Mouse (Mus musculus) midbrain, embryonic 14.5 days (tissue): ENCODE measurements around the gene Zfp764. TPM values are rescaled to one million over a fixed set of nuclear protein-coding genes. Genes with fewer than 3 reads are reported as not detected.

Experiments used
- ATAC-seq: fragments of 200-750 bp; cut with Nextera tagmentation; 2 replicates; pipeline ENCODE4 v1.8.0; 2017; ENCODE audit warnings: moderate number of reproducible peaks, moderate library complexity; ENCODE audit not compliant: low FRiP score, low TSS enrichment
- DNase-seq: peaks from one replicate; pipeline ENCODE4 v3.0.0-alpha.2; 2015
- H3K27ac ChIP-seq: fragments of 300-500 bp; sonication (generic); replicated peaks from 2 replicates; pipeline ENCODE4 v1.5.1; 2014; ENCODE audit warnings: mild to moderate bottlenecking, low read depth, low read length, moderate library complexity
- H3K27me3 ChIP-seq: fragments of 300-500 bp; sonication (generic); 2 replicates; pipeline ENCODE4 v1.6.1; 2014; ENCODE audit warnings: low read length, control low read depth, mixed read lengths; ENCODE audit not compliant: control insufficient read depth, insufficient read depth
- H3K36me3 ChIP-seq: fragments of 300-500 bp; sonication (generic); 2 replicates; pipeline ENCODE4 v1.6.1; 2014; ENCODE audit warnings: low read length, control low read depth; ENCODE audit not compliant: control insufficient read depth, insufficient read depth
- H3K4me1 ChIP-seq: fragments of 300-500 bp; sonication (generic); 2 replicates; pipeline ENCODE4 v1.6.1; 2014; ENCODE audit warnings: mild to moderate bottlenecking, antibody characterized with exemption, low read length, control low read depth; ENCODE audit not compliant: control insufficient read depth, insufficient read depth
- H3K4me2 ChIP-seq: fragments of 300-500 bp; sonication (generic); 2 replicates; pipeline ENCODE4 v1.6.1; 2014; ENCODE audit warnings: mild to moderate bottlenecking, low read length, moderate library complexity
- H3K4me3 ChIP-seq: fragments of 300-500 bp; sonication (generic); replicated peaks from 2 replicates; pipeline ENCODE4 v1.5.1; 2014; ENCODE audit warnings: low read depth, low read length
- H3K9ac ChIP-seq: fragments of 300-500 bp; sonication (generic); replicated peaks from 2 replicates; pipeline ENCODE4 v1.6.1; 2014; ENCODE audit warnings: mild to moderate bottlenecking, low read length, moderate library complexity
- H3K9me3 ChIP-seq: fragments of 300-500 bp; sonication (generic); 2 replicates; pipeline ENCODE4 v1.6.1; 2016; ENCODE audit warnings: low read length, control low read depth, mixed read lengths; ENCODE audit not compliant: control insufficient read depth
- WGBS: fragments of 180-500 bp; shearing (Covaris S2); extraction: QIAGEN DNeasy Blood & Tissue Kit; methylation state at CpG from one replicate; pipeline ENCODE4 v1.1.7; 2014; 5-methylcytosine and 5-hydroxymethylcytosine counted together
- polyA plus RNA-seq: library from polyadenylated mRNA; unstranded; fragments of >200 nt; fragmentation: Nextera tagmentation; extraction: Ambion mirVana; gene quantifications from 2 replicates; pipeline ENCODE4 v1.2.1, GENCODE M21; 2014

The Zfp764 gene
- polyA plus RNA-seq, 1 experiment from 2014 or later, result 5.7 TPM

DNA sequence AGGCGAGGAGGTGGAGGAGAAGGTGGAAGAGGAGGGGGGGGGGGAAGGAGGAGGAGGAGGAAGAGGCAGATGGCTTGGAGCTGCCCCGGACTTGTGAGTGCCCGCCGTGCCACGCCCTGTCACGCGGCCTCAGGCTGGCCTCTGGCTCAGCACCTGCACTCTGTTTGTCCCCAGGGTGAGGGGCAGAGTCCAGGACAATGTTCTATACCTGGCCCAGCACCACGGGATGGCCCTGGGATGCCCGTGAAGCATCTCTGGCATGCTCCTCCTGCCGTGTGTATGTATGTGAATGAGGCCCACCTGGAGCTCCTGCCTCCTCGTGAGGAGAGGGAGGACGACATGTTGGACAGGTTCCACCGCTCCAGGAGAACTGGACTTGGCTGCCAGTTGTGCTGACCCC, 45.2 kb downstream of the Zfp764 start:
- no peaks in the 10 kb centered on the region for H3K9me3 ChIP-seq
- H3K4me3 ChIP-seq, result no peak overlapping the region
- H3K4me1 ChIP-seq, result peaks cover 10% of the 10 kb centered on the region; the same call in 1 of the 2 replicates
- H3K9ac ChIP-seq, result no peak overlapping the region
- H3K27me3 ChIP-seq, result no peaks in the 10 kb centered on the region; the same call in 1 of the 2 replicates
- 49% methylated on average over 13 of the region's 13 CpGs for WGBS
- no peak overlapping the region for H3K27ac ChIP-seq
- DNase-seq (no peak), ATAC-seq (no peak)
- no peak overlapping the region for H3K4me2 ChIP-seq
- no peaks in the 10 kb centered on the region for H3K36me3 ChIP-seq

DNA sequence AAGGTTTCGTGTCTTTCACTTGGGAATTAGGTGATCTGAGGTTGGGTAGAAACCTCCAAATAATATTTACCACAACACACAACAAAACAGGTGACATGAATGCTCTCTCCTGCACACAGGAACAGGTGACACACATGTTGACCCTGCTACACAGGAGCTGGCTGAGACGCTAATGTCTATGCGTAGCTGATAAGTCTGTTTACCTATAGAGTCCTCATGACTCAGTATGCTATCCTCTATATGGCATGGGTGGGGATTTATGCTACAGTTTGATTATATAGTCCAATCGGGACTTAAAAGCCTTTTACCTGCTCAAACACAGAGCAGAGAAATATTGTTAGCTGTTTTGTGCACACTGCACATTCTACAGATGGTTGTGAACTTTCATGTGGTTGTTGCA, 46.4 kb downstream of the Zfp764 start:
- ATAC-seq, result no peak
- DNase-seq, result no peak
- Histone ChIP-seq H3K4me3 (no peak overlapping the region), H3K27ac (no peak overlapping the region), H3K27me3 (no peaks in the 10 kb centered on the region; the same call in 1 of the 2 replicates), H3K9me3 (no peaks in the 10 kb centered on the region), H3K4me2 (no peak overlapping the region), H3K36me3 (no peaks in the 10 kb centered on the region), H3K4me1 (peaks cover 10% of the 10 kb centered on the region; the same call in 1 of the 2 replicates), H3K9ac (no peak overlapping the region)
- 85% methylated on average over 4 of the region's 4 CpGs for WGBS

DNA sequence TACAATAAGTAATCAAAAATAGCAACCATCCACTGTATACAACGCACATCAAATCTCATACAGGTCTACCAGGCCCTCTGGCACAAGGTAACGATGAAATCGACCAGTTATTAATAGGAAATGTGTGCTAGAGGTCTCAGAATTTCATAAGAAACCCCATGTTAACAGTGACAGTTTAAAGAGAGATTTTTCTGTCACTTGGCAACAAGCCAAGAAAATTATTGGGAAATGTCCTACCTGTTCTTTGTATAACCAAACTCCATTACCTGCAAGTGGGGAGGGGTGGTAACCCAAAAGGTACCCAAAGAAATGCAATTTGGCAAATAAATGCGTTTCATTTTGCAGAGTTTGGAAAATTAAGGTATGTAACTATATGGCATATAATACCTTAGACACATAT, 48.1 kb downstream of the Zfp764 start:
- no peak for ATAC-seq
- Histone ChIP-seq H3K4me1 (peaks cover 4% of the 10 kb centered on the region; the same call in 1 of the 2 replicates), H3K27me3 (no peaks in the 10 kb centered on the region; the same call in 1 of the 2 replicates), H3K4me2 (no peak overlapping the region), H3K4me3 (no peak overlapping the region), H3K36me3 (no peaks in the 10 kb centered on the region), H3K9me3 (no peaks in the 10 kb centered on the region), H3K9ac (no peak overlapping the region), H3K27ac (no peak overlapping the region)
- no peak for DNase-seq
- WGBS, result 73% methylated on average over 4 of the region's 4 CpGs

DNA sequence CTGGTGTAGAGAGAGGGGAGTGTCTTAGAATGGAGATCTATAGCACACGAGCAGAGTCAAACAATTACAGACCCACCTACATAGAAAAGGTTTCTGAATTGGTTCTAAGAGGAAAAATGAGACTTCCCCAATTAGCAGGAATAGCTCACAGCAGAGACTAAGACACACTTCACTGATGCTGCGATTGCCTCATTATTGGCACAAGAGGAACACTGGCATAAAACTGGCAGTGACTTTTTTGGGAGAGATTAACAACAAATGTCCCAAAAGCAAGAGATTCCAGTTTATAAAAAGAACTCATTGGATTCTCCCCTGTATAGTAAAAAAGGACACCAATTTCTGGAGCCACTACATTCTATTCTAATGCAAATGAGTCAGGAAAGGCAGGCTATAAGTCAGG, 48.8 kb downstream of the Zfp764 start:
- H3K4me1 ChIP-seq, result no peaks in the 10 kb centered on the region
- H3K4me3 ChIP-seq, result no peak overlapping the region
- no peak overlapping the region for H3K9ac ChIP-seq
- H3K9me3 ChIP-seq, result no peaks in the 10 kb centered on the region
- H3K4me2 ChIP-seq, result no peak overlapping the region
- no peak for ATAC-seq
- WGBS, result 72% methylated on average over 2 of the region's 2 CpGs
- H3K36me3 ChIP-seq, result no peaks in the 10 kb centered on the region
- DNase-seq, result no peak
- H3K27ac ChIP-seq, result no peak overlapping the region
- no peaks in the 10 kb centered on the region; the same call in 1 of the 2 replicates for H3K27me3 ChIP-seq

DNA sequence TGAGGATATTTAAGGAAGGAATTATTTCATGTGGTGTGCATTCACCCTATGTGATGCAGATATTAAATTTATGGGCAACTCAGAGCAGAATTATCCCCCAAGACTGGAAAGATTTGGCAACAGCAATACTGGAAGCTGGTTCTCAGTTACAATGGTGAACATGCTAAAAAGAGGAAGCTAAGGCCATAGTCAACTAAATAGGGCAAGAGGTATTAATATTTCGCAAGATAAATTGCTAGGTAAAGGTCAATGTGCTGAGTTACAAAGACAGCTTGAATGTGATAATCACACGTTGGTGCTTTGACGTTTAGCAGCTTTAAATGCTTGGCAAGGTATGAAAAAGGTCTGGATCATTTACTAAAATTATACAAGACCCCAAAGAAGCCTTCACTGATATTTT, 50.8 kb downstream of the Zfp764 start:
- DNase-seq, result no peak
- ATAC-seq, result no peak
- no peak overlapping the region for H3K9ac ChIP-seq
- H3K27me3 ChIP-seq, result no peaks in the 10 kb centered on the region; the same call in 1 of the 2 replicates
- no peak overlapping the region for H3K4me2 ChIP-seq
- no peak overlapping the region for H3K4me3 ChIP-seq
- 63% methylated on average over 3 of the region's 3 CpGs for WGBS
- H3K9me3 ChIP-seq, result no peaks in the 10 kb centered on the region
- no peaks in the 10 kb centered on the region for H3K36me3 ChIP-seq
- H3K4me1 ChIP-seq, result no peaks in the 10 kb centered on the region
- no peak overlapping the region for H3K27ac ChIP-seq

Other genes with a start within 250 kb of the Zfp764 start
- gene Cd2bp2, start 210.8 kb downstream of the Zfp764 start, polyA plus RNA-seq, result 59.5 and 81.1 TPM in 2 replicates
- 24.6 and 27.6 TPM in 2 replicates for gene Tbc1d10b, start 198.4 kb downstream of the Zfp764 start, polyA plus RNA-seq
- gene Mylpf, start 197.9 kb downstream of the Zfp764 start, polyA plus RNA-seq, result 4.3 and 4.5 TPM in 2 replicates
- gene Zfp553, start 173.8 kb downstream of the Zfp764 start, polyA plus RNA-seq, result 31.9 and 39.7 TPM in 2 replicates
- gene Sept1, start 173.7 kb downstream of the Zfp764 start, polyA plus RNA-seq, result 11.6 and 13.6 TPM in 2 replicates
- gene Zfp771, start 162.5 kb downstream of the Zfp764 start, polyA plus RNA-seq, result 55.2 and 71.2 TPM in 2 replicates
- 125 and 134 TPM in 2 replicates for gene Dctpp1, start 146.1 kb downstream of the Zfp764 start, polyA plus RNA-seq
- 77.6 and 78.4 TPM in 2 replicates for gene Sephs2, start 132.8 kb downstream of the Zfp764 start, polyA plus RNA-seq
- 0.22 and 0.39 TPM in 2 replicates for gene Itgal, start 110.6 kb downstream of the Zfp764 start, polyA plus RNA-seq
- gene Zfp768, start 61.2 kb downstream of the Zfp764 start, polyA plus RNA-seq, result 5.1 and 12.9 TPM in 2 replicates
- 7.0 and 7.7 TPM in 2 replicates for gene Zfp747, start 30.8 kb downstream of the Zfp764 start, polyA plus RNA-seq
- 5.3 and 6.9 TPM in 2 replicates for gene 9130019O22Rik, start 19.7 kb downstream of the Zfp764 start, polyA plus RNA-seq
- gene E430018J23Rik, start 13.2 kb downstream of the Zfp764 start, polyA plus RNA-seq, result 5.5 and 6.2 TPM in 2 replicates
- gene Zfp688, start 15.2 kb upstream of the Zfp764 start, polyA plus RNA-seq, result 31.9 and 33.9 TPM in 2 replicates
- 16.1 and 16.6 TPM in 2 replicates for gene Zfp689, start 42.3 kb upstream of the Zfp764 start, polyA plus RNA-seq
- 41.8 and 44.3 TPM in 2 replicates for gene Prr14, start 52.8 kb upstream of the Zfp764 start, polyA plus RNA-seq
- 14.9 and 17.8 TPM in 2 replicates for gene Fbrs, start 72.4 kb upstream of the Zfp764 start, polyA plus RNA-seq
- gene Srcap, start 105.2 kb upstream of the Zfp764 start, polyA plus RNA-seq, result 46.1 and 64.3 TPM in 2 replicates
- gene Gm42715, start 112.8 kb upstream of the Zfp764 start, polyA plus RNA-seq, result 18.8 and 20.8 TPM in 2 replicates
- 5.1 and 14.5 TPM in 2 replicates for gene Tmem265, start 154.6 kb upstream of the Zfp764 start, polyA plus RNA-seq
- gene Phkg2, start 166.5 kb upstream of the Zfp764 start, polyA plus RNA-seq, result 54.8 and 61.6 TPM in 2 replicates
- gene Ccdc189, start 181.8 kb upstream of the Zfp764 start, polyA plus RNA-seq, result 9.0 and 12.8 TPM in 2 replicates
- 40.7 and 45.0 TPM in 2 replicates for gene Rnf40, start 181.9 kb upstream of the Zfp764 start, polyA plus RNA-seq
- 22.4 and 31.6 TPM in 2 replicates for gene Zfp629, start 209.0 kb upstream of the Zfp764 start, polyA plus RNA-seq